Mouse (Mus musculus): ENCODE results near the gene Ereg. TPM values are rescaled to one million over a fixed set of nuclear protein-coding genes. Genes with fewer than 3 reads are reported as not detected.

Gene Ereg
- total RNA-seq, 2 experiments from 2014 or later, result not detected

DNA sequence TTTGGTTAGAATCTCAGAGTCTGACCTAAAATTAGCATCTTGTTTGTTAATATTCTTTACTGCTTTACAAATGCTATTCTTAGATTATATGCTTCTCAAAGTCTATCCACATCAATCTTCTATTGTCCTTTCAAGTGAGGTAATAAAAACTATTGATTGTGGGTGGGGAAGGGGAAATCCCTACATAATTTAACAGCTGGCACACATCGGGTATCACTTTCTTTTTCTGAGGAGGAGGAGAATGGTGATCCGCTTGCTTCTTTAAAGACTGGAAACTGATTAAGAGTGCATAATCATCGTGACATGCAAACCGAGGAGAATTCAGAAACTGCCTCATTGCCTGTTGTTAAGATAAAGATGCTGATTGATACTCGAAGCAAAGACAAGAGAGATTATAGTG lies 31.8 kb downstream of the Ereg start:
- intact Hi-C loops (cut with DNase I), result no loop called here
- DNase-seq (ENCODE audit: low spot score in 2 of 2), result no peak

DNA sequence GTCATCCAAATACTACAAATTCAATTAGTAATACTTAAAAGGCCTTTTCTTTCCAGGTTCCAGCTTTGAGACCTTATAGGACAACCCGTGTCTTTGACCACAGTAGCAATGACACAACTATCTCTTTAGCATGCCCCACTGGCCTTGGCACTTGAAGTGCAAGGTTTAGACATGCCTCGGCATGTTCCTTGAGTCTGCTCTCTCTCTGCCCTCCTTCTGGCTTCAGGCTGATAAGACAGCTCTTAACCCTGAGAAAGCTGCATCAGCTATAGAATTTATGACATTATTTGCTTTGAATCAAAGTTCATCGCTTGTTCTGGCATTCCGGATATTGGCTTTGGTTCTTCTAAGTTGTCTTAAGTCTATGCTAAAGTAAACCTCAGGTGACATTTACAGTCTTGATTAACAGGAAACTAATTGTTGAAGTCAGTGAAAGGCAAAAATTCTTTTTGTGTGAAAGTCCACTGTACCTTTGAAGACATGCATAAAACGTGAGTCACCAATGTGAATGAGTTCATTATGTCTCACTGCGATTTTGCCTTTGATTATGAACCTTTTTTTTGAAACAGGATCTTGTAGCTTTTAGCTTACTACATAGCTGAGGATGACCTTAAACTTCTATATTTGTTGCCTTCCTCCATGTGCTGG lies 35.7 kb downstream of the Ereg start:
- DNase-seq (ENCODE audit: low spot score in 2 of 2), result no peak
- intact Hi-C loops (cut with DNase I), result no loop called here

DNA sequence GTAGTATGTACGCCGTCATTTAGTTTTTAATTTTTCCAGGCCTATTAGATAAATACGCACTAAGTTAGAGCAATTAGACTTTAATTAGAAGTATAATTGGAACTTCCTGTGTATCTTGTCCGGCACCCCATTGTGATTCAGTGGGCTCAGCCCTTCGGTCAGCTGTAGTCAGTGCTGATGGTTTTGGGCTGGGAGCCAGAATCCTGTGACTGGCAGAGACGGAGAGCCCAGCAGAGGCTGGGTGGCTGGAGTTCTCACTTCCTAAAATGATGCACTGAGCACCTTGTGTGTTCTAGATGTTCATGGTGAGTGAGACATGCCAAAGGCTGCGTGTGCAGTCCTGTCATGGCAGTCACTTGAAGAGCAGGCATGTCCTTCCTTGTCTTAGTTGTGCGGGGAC lies 36.6 kb downstream of the Ereg start:
- no peak for DNase-seq (ENCODE audit: low spot score in 2 of 2)
- intact Hi-C loops (cut with DNase I), result no loop called here

DNA sequence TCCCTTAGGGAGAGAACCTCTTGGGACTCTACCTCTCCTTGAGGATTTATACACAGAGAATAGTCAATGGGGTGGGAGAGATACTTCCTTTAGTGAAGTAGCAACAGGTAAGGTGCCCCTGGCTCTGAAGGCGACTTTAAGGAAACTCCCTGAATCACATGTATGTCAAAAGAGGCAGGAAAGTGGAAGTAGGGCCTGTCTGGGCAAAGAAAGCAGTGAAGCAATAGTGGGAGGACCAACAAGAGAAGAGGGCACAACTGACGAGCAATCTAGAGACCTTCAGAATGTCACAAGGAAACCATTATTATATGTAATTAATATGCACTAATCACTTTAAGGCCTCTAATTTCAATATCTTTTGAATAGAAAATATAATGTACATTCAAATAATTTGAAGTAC lies 39.5 kb downstream of the Ereg start:
- intact Hi-C loops (cut with DNase I), result no loop called here
- no peak for DNase-seq (ENCODE audit: low spot score in 2 of 2)

DNA sequence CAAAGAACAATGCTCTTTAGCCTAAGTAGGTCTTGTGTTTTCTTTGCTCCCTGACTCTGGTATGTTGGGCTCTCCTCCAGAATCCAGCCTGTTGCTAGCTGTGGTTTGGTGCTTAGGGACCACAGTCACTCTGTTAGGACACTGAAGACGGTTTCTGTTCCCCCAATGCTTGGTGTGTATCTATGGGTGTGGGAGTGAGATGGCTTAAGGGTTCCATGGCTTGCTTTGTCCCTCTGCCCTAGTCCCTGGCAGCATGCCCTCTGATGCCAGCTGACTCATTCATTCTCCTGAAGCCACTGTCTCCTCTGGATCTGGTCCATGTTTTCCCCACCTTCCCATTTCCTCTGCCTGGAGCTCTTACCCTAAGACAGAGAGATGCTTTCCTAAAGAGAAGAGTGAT lies 40.2 kb downstream of the Ereg start:
- no peak for DNase-seq (ENCODE audit: low spot score in 2 of 2)
- intact Hi-C loops (cut with DNase I), result no loop called here

DNA sequence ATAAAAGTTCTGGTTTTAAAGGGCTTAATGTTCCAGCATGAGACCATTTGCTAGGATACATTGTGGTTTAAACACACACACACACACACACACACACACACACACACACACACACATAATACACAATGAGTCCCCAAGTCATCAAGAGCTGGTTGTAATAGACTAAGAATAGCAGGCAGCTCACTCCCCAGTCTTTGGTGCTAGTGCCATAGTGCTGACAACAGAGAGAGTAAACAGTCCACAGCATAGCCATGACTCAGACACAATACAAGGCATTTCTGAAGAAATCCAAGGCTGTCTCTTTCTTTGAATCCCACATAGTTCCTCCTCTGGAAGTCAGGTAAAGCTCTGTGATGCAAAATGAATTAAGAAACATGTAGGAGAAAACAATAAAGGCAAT lies 44.2 kb downstream of the Ereg start:
- no peak for DNase-seq (ENCODE audit: low spot score in 2 of 2)
- intact Hi-C loops (cut with DNase I), result no loop called here

DNA sequence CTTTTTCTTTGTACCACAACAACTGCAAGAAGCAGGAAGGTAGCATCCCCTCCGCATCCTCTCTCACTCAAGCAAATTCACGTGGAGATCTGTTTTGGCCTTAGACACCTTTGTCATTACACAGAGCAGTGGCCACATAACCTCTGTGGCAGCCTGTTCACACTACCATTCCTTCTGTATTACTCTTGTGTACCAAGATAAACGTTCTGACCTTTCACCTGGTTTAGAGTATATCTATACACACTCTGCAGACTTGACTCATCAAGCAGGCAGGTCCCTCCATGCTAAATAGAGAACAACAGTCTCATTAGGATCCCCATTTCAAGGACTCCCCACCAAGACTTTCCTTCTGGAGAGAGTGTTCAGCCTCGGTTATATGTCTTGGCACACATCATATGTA lies 49.0 kb downstream of the Ereg start:
- no peak for DNase-seq (ENCODE audit: low spot score in 2 of 2)
- intact Hi-C loops (cut with DNase I), result no loop called here

DNA sequence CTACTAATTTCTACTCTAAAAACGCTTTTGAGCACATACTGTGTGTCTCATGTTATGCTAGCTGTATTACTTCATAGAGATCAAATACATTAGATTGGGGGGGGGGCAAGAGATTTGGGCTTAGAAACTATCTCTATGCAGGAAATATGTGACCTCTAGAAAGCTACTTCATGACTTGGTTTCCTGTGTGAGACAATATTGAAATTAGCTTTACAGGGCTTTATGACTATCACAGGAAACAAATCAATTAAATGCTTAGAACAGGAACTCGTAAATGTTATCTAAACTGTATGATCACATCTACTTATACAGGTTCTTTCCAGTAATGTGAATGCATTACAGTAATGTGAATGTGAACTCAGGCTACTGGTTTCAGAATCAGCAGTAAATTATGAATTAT lies 49.7 kb downstream of the Ereg start:
- DNase-seq (ENCODE audit: low spot score in 2 of 2), result no peak
- intact Hi-C loops (cut with DNase I), result no loop called here

DNA sequence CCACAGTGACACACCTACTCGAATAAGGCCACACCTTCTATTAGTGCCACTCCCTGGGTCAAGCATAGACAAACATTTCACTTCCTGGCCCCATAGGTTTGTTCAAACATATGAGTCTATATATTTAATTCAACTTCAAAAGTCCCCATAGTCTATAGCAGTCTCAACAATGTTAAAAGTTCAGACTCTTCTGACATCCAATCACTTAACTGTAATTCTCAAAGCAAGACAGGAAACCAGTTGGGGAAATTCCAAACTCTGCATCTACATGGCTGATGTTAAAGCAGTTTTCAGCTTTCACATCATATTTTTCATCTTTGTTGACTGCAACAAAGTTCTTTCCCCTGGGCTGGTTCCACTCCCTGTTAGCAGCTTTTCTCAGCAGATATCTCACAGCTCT lies 52.2 kb downstream of the Ereg start:
- no peak for DNase-seq (ENCODE audit: low spot score in 2 of 2)
- intact Hi-C loops (cut with DNase I), result no loop called here

DNA sequence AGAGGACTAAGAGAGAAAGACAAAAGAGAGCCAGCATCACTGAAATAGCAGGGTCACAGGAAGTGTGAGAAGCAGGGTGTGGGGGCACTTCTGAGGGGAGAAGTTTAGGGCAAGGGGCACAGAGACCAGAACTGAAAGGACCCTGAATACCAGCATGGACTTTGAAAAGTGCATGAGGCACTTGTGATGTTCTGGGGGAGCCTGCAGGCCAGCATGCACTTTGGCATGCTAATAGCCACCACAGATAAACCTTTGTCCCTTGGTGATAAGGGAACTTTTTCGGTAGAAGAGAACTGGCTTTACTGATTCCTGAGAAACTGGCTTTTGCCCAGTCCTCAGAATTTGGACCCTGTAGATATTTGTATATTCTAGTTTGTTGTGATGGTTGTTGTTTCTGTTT lies 60.5 kb downstream of the Ereg start:
- intact Hi-C loops (cut with DNase I), result no loop called here
- no peak for DNase-seq (ENCODE audit: low spot score in 2 of 2)

DNA sequence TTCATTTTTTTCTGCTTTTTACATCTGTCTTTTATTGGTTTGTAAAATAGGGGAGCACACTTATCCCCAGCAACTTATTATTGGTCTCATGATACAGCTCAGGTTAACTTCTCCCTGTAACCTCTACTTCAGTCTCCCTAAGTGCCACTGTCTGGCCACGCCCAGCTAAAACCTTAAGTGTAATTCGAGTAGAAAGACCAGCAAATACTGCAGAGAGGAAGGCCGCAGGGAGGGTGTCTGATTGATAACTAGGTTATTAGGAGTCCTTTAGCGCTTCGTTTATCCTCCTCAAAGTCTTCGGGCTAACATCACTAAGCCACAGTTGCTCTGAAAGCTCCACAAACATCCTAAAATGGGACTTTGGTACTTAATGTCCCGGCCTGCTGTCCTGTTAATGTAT lies 64.5 kb downstream of the Ereg start:
- intact Hi-C loops (cut with DNase I), result no loop called here
- DNase-seq (ENCODE audit: low spot score in 2 of 2), result no peak

DNA sequence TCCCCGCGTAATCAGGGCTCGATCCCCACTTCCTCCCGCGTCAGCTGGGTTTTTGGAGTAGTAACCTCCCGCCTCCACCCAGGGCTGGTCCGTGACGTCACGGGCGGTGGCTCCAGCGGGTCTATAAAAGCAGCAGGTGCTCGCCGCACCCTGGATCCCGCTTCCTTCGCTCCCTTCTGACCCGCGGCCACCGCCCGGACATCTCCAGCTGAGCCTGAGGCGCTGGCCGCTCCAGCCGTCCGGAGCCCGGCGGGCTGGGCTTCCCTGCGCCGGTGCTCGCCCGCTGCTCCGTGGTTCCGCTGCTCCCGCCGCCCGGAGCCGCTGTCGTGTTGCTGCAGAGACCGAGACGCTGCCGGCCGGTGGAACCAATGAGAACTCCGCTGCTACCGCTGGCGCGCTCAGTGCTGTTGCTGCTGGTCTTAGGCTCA lies 65.0 kb downstream of the Ereg start, which contains the start of gene Areg:
Gene Areg, plus strand, starts transcription at position 154 of the 428 bp plus-strand sequence.
- peak; percentile 36 to 51 for DNase-seq (ENCODE audit: low spot score in 2 of 2)
- intact Hi-C loops (cut with DNase I), result no loop called here

DNA sequence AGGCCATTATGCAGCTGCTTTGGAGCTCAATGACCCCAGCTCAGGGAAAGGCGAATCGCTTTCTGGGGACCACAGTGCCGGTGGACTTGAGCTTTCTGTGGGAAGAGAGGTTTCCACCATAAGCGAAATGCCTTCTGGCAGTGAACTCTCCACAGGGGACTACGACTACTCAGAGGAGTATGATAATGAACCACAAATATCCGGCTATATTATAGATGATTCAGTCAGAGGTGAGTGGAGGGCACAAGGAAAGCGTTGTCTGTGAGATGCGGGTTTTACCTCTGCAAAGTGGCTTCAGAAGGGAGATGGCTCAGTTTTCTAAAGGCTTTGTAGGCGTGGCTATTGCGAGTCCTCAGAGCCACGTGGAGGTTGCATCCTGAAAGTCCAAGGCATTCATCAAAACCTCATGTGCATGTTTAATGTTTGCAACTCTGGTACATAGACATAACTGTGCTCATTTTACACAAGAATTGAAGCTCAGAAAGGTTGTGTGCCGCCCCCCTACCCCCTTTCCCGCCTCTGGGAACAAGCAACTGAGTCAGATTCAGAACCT lies 66.5 kb downstream of the Ereg start:
- intact Hi-C loops (cut with DNase I), result no loop called here

More for the DNA sequence above, 66.5 kb downstream of the Ereg start:
- DNase-seq (ENCODE audit: low spot score in 2 of 2), result no peak

Other genes starting within 250 kb of the Ereg start
- not detected for gene Cxcl1, start 183.4 kb upstream of the Ereg start, total RNA-seq (2021)
- gene Cxcl2, start 170.8 kb upstream of the Ereg start, total RNA-seq (2021), result not detected
- 10 to 100 TPM; 17.0 to 17.8 TPM for gene Mthfd2l, start 143.5 kb upstream of the Ereg start, total RNA-seq (2021)
- gene Epgn, start 47.2 kb upstream of the Ereg start, total RNA-seq (2021), result under 1 TPM in 1 of 2 experiments, not detected in 1; 0.23 TPM
- not detected for gene Areg, start 65.0 kb downstream of the Ereg start, total RNA-seq (2021)